Mouse (Mus musculus) liver, postnatal 0 days (tissue): Measurements from ENCODE around the gene Shroom3.

Experiments used
- CTCF ChIP-seq: sonication (generic); IDR thresholded peaks from 2 replicates; pipeline ENCODE4 v1.5.1; 2016; ENCODE audit warnings: antibody characterized with exemption, low read depth
- EP300 ChIP-seq: IDR thresholded peaks from 2 replicates; pipeline ENCODE4 v1.6.1; 2016; ENCODE audit warnings: antibody characterized with exemption, low read depth, mild to moderate bottlenecking

DNA sequence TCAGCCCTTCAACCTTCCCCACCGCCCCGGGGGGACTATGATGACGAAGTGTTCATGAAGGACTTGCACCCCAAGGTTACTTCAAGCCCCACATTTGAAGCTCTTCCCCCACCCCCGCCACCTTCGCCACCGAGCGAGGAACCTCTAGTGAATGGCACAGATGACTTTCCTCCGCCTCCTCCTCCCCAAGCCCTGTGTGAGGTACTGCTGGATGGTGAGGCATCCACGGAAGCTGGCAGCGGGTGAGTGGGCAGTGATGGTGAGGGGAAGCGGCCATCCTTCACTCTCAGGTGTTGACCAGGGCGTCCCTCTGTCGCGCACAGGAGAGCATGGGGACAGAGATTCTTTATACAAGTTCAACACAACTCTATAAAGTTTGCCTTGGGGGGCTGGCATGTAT, 267.8 kb downstream of the Shroom3 start:
- no peak for TF ChIP-seq CTCF
- TF ChIP-seq EP300 = no peak
